Mouse (Mus musculus) lung, postnatal 0 days (tissue): Measurements from ENCODE around the gene Nfe2l2. TPM values are rescaled to one million over a fixed set of nuclear protein-coding genes. Genes with fewer than 3 reads are reported as not detected.

Experiments
- ATAC-seq: fragments of 200-750 bp; cut with Nextera tagmentation; 2 replicates; pipeline ENCODE4 v1.8.0; 2017; ENCODE audit warnings: moderate library complexity
- DNase-seq: peaks from one replicate; pipeline ENCODE4 v3.0.0-alpha.2; 2016; ENCODE audit warnings: low spot score
- H3K27ac ChIP-seq: fragments of 300-500 bp; sonication (generic); 2 replicates; pipeline ENCODE4 v1.5.1; 2014; ENCODE audit warnings: antibody characterized with exemption, mild to moderate bottlenecking, low read length, mixed read lengths
- H3K27me3 ChIP-seq: fragments of 300-500 bp; sonication (generic); replicated peaks from 2 replicates; pipeline ENCODE4 v1.6.1; 2014; ENCODE audit warnings: low read length, mixed read lengths; ENCODE audit not compliant: insufficient read depth
- H3K36me3 ChIP-seq: fragments of 300-500 bp; sonication (generic); 2 replicates; pipeline ENCODE4 v1.6.1; 2014; ENCODE audit warnings: low read length, mixed read lengths; ENCODE audit not compliant: insufficient read depth
- H3K4me1 ChIP-seq: fragments of 300-500 bp; sonication (generic); 2 replicates; pipeline ENCODE4 v1.6.1; 2014; ENCODE audit warnings: antibody characterized with exemption, low read depth, low read length, mixed read lengths; ENCODE audit not compliant: insufficient read depth
- H3K4me2 ChIP-seq: fragments of 300-500 bp; sonication (generic); replicated peaks from 2 replicates; pipeline ENCODE4 v1.6.1; 2014; ENCODE audit warnings: low read depth, mild to moderate bottlenecking, low read length, moderate library complexity, mixed read lengths
- H3K4me3 ChIP-seq: fragments of 300-500 bp; sonication (generic); 2 replicates; pipeline ENCODE4 v1.5.1; 2014; ENCODE audit warnings: low read depth, low read length
- H3K9ac ChIP-seq: fragments of 300-500 bp; sonication (generic); replicated peaks from 2 replicates; pipeline ENCODE4 v1.6.1; 2014; ENCODE audit warnings: low read depth, mild to moderate bottlenecking
- H3K9me3 ChIP-seq: fragments of 300-500 bp; sonication (generic); 2 replicates; pipeline ENCODE4 v1.6.1; 2016; ENCODE audit warnings: low read length, mixed read lengths
- CTCF ChIP-seq: IDR thresholded peaks from 2 replicates; pipeline ENCODE4 v1.5.1; 2016; ENCODE audit warnings: antibody characterized with exemption, mild to moderate bottlenecking
- EP300 ChIP-seq: IDR thresholded peaks from 2 replicates; pipeline ENCODE4 v1.6.1; 2016; ENCODE audit warnings: antibody characterized with exemption, mild to moderate bottlenecking, control low read depth
- WGBS: fragments of 180-500 bp; shearing (Covaris S2); extraction: QIAGEN DNeasy Blood & Tissue Kit; methylation state at CpG from one replicate; pipeline ENCODE4 v1.1.7; 2014; 5-methylcytosine and 5-hydroxymethylcytosine counted together
- polyA plus RNA-seq: library from polyadenylated mRNA; unstranded; fragments of >200 nt; fragmentation: Nextera tagmentation; extraction: Ambion mirVana; gene quantifications from 2 replicates; pipeline ENCODE4 v1.2.1, GENCODE M21; 2015

The Nfe2l2 gene
- polyA plus RNA-seq, 1 experiment from 2014 or later: 116 TPM

DNA sequence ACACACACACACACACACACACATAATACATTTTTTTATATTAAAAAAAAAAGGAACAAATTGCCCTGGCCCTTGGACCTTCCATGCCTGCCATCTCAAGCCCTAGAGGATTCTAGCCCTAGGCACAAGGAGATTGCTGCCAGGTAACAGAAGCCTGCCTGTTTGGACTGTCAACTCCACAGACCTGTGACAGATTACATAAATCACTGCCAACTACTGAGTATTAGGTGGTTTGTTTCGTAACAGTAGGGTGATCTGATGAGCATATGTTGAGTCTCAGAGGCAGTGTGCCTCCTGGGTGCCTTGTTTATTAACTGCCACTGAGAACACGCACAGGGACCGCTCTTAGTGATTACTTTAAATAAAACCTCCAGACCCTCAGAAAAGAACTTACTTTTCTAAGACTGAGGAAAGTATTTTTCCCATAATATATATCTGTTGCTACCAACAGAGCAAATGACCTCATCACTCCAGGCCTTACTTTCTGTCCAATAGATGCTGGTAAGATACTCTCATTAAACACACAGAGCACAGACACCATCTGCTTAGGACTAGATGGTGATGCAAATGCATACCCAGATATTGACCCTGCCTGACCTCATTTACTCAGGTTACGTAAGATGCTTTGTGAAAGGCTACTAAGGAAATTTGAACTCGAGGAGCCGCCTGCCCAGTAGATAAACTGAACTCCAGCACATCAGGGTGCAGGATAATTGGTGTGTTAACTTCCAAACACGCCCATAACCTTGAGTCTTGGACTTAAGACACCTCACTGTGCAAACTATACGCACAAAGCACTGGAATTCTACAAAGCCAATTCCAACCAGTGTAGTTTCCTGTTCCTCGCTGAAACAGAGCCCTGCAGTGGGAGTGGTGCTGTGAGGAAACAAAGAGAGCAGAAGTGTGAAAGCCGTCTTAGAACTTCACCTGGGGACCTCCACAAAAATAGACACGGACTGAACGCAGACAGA, 11.9 kb upstream of the Nfe2l2 start:
- Histone ChIP-seq H3K4me1 (peaks cover 2% of the 10 kb centered on the region; the same call in 1 of the 2 replicates), H3K9me3 (no peaks in the 10 kb centered on the region), H3K36me3 (no peaks in the 10 kb centered on the region), H3K4me2 (no peak overlapping the region), H3K4me3 (no peak overlapping the region), H3K27ac (no peak overlapping the region), H3K27me3 (no peaks in the 10 kb centered on the region), H3K9ac (no peak overlapping the region)
- 38% methylated on average over 12 of the region's 12 CpGs for WGBS
- peak; percentile 60 for DNase-seq
- peak; percentile 67 for ATAC-seq
- TF ChIP-seq EP300 (no peak), CTCF (no peak)

DNA sequence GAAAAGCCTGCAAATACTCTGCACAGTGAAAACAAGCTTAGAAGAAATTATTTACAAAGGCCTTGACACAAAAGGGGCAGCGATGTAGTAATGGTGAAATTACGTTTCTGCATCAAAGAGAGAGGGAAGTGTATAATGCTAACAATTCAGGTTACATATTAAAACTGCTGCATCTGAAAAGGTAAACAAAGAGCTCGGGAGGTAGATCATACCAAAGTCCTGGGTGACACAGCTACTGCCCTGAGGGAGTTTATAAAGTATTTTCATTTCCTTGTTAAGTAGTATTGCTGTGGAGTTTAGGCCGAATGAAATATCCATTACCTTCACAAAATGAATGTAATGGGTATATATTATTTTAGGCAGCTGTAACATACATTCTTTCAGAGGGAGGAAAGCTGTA, 10.3 kb upstream of the Nfe2l2 start:
- ATAC-seq: no peak
- no peaks in the 10 kb centered on the region for H3K9me3 ChIP-seq
- TF ChIP-seq CTCF (no peak), EP300 (no peak)
- H3K27ac ChIP-seq: no peak overlapping the region; the same call in 1 of the 2 replicates
- H3K4me2 ChIP-seq: no peak overlapping the region
- 46% methylated on average over 4 of the region's 4 CpGs for WGBS
- no peak overlapping the region for H3K4me3 ChIP-seq
- H3K4me1 ChIP-seq: peaks cover 2% of the 10 kb centered on the region; the same call in 1 of the 2 replicates
- no peaks in the 10 kb centered on the region for H3K36me3 ChIP-seq
- no peak for DNase-seq
- H3K9ac ChIP-seq: no peak overlapping the region
- H3K27me3 ChIP-seq: no peaks in the 10 kb centered on the region

DNA sequence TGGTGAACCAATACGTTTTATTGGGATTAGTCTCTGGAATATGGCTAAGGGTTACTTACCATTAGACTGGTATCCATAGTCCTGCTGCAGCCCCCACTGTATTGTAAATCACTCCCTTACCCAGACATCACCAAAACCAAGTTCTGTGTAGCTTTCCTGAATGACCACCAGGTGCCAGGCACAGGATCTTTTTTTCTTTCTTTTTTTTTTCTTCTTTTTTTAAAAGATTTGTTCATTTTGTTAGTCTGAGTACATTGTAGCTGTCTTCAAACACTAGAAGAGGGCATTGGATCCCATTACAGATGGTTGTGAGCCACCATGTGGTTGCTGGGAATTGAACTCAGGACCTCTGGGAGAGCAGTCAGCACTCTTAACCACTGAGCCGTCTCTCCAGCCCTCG, 8.6 kb upstream of the Nfe2l2 start:
- WGBS: 88% methylated on average over 3 of the region's 3 CpGs
- DNase-seq (no peak), ATAC-seq (no peak)
- Histone ChIP-seq H3K9ac (no peak overlapping the region), H3K27ac (no peak overlapping the region), H3K4me2 (no peak overlapping the region), H3K4me1 (peaks cover 2% of the 10 kb centered on the region; the same call in 1 of the 2 replicates), H3K27me3 (no peaks in the 10 kb centered on the region), H3K36me3 (no peaks in the 10 kb centered on the region), H3K9me3 (0 out of 2 replicates have a peak, but pooled peaks cover 4% of the 10 kb centered on the region), H3K4me3 (no peak overlapping the region)
- TF ChIP-seq CTCF (no peak), EP300 (no peak)

DNA sequence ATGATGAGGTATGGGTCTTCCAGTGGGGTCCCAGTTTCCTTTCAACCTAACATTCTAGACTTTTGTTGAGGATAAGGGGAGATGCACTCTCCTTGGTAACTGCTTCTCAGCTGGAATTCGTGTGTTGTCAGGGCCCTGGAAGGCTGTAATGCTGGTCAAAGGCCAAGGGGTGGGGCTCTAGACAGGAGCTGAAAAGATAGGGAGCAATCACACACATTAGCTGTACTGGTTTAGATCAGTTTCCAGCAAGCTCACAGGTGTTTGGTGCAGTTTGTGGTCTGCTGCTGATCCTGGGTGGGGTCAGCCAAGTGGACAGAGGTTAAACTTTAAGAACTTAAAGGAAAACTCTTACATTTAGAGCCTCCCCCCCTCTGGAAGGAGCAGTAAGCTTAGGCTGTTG, 3.0 kb upstream of the Nfe2l2 start:
- TF ChIP-seq CTCF (no peak), EP300 (no peak)
- Histone ChIP-seq H3K9ac (no peak overlapping the region), H3K36me3 (no peaks in the 10 kb centered on the region), H3K9me3 (0 out of 2 replicates have a peak, but pooled peaks cover 4% of the 10 kb centered on the region), H3K4me2 (no peak overlapping the region), H3K4me3 (no peak overlapping the region), H3K4me1 (no peaks in the 10 kb centered on the region), H3K27ac (no peak overlapping the region), H3K27me3 (no peaks in the 10 kb centered on the region)
- ATAC-seq (no peak), DNase-seq (no peak)
- WGBS: 18% methylated on average over 1 of the region's 1 CpGs

DNA sequence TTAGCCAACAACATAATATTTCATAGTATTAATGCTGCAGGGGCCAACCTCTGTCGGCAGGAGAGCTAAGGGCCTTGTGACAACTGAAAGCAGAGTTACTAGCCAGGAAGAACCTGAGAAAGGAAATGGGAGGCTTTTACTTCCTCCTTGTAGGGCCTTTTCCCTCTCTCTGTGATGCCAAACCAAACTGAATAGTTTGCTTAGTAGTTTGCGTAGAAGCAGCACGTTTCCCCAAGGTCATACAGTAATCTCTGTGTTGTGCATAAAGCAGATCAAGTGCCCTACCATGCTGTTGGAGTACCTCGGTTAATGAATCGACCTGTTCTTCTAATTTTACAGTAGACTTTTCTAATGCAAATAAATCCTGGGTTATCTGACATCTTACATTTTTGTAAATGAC, 2.0 kb upstream of the Nfe2l2 start:
- no peak for DNase-seq
- WGBS: 31% methylated on average over 5 of the region's 5 CpGs
- H3K9ac ChIP-seq: no peak overlapping the region
- no peaks in the 10 kb centered on the region for H3K27me3 ChIP-seq
- H3K9me3 ChIP-seq: 0 out of 2 replicates have a peak, but pooled peaks cover 4% of the 10 kb centered on the region
- ATAC-seq: no peak
- no peak for TF ChIP-seq CTCF
- TF ChIP-seq EP300: no peak
- H3K4me3 ChIP-seq: no peak overlapping the region
- no peaks in the 10 kb centered on the region for H3K36me3 ChIP-seq
- peak overlapping the region; percentile 33; the same call in 1 of the 2 replicates for H3K27ac ChIP-seq
- H3K4me2 ChIP-seq: no peak overlapping the region
- peaks cover under 1% of the 10 kb centered on the region; the same call in 1 of the 2 replicates for H3K4me1 ChIP-seq

DNA sequence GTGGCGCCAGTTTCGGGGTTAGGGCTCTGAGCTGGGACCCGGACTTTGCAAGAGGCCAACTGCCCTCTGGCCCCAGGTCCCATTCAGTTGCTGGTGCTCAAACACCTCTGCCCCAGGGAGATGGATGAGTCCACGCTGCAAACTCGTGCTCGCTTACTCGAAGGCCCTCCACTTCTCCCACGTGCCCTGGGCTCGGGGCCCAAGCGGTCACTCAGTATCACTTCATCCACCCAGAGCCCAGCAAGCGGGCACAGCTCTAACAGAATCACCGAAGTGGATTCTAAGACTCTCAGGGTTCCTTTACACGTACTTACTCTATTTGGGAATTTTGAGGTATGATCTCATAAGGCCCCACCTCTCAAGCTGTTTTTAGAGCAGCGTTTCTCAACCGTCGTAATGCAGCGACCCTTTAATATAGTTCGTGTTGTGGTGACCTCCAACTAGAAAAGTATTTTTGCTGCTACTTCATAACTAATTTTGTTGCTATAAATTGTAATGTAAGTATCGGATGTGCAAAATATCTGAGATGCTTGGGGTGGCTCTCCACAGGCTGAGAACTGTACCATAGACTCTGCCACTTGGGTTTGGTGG, 816 bp upstream of the Nfe2l2 start:
- Histone ChIP-seq H3K4me3 (peak overlapping the region; percentile 98), H3K9ac (peak overlapping the region; percentile 43; the same call in 1 of the 2 replicates), H3K36me3 (no peaks in the 10 kb centered on the region), H3K27ac (peak overlapping the region; percentile 100), H3K4me1 (peaks cover 6% of the 10 kb centered on the region), H3K9me3 (0 out of 2 replicates have a peak, but pooled peaks cover 4% of the 10 kb centered on the region), H3K27me3 (no peaks in the 10 kb centered on the region), H3K4me2 (peak overlapping the region; percentile 70)
- ATAC-seq (peak; percentile 26), DNase-seq (peak; percentile 91)
- 0 out of 2 replicates have a peak, but pooled peaks have one; percentile 38 for TF ChIP-seq CTCF
- TF ChIP-seq EP300: peak; percentile 40
- WGBS: 9% methylated on average over 19 of the region's 19 CpGs
